Mouse (Mus musculus) heart, postnatal 14 days (tissue): ENCODE results near the gene Ccdc85c. TPM values are rescaled to one million over a fixed set of nuclear protein-coding genes. Genes with fewer than 3 reads are reported as not detected.

Experiments
- DNase-seq, 2 experiments: peaks; one replicate each; pipeline ENCODE4 v3.0.0; 2021 to 2022
- intact Hi-C: fragments of 180-260 bp; cut with DNase I; formaldehyde crosslinking; loops from one replicate; pipeline ENCODE4 v1.15.1; 2025
- total RNA-seq, 2 experiments: library from RNA; stranded (reverse); gene quantifications; 2 replicates each; pipeline ENCODE4 v1.2.3; 2021

The Ccdc85c gene
- total RNA-seq, 2 experiments from 2014 or later = 33.2 to 35.2 TPM

DNA sequence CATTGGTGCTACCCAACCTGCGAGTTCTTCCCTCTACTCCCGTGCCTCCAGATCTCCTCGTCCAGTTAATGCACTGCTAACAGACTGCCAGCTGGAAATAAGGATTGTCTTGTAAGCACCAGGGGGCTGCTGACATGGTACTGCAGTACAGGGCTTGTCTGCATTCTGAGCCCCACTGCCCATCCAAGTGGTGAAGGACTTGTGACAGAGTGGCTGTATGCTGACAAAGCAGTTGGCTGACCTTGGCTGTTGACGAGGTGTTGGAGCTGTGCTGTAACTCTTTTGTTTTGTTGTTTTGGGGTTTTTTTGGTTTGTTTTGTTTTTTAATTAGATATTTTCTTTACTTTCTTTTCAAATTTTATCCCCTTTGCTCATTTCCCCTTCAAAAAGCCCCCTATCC is 76.8 kb downstream of the Ccdc85c start:
- intact Hi-C loops = no loop called here
- DNase-seq = no peak

DNA sequence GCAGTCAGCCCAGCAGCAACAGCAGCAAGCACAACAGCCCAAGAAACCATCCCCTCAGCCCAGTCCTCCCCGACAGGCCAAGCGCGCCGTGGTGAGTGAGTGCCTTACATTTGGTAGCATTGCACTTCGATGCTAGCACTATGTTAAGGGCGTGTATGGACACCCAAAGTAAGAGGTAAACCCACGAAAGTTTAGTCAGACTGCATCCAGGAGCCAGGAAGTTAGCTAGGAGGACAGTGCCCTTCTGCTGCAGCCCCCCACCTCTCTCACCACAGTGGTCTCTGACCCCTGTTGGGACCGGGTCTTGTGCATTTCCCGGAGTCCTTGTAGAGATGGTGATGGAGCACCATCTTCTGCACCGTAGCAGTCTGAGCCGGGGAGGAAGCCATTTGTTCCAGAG is 79.5 kb downstream of the Ccdc85c start:
- intact Hi-C loops = no loop called here
- no peak for DNase-seq

DNA sequence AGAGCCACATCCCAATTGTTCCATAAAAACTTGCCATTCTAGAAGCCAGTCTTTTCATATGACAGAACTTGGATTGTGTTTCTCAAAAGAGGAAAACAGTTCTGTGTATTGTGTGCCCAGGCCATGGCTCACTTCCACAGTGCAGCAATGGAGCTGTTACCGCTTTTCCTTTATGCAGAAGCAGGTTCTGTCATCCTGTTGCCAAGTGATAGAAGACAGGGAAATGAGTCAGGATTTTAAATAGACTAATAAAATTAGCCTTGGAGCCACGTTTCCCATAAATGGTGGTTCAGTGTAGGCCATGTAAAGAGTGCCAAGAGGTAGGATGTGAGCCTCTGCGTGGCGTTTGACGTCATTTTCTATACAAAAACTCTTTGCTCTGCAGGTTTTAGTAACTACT is 81.3 kb downstream of the Ccdc85c start:
- DNase-seq = no peak
- intact Hi-C loops = no loop called here

DNA sequence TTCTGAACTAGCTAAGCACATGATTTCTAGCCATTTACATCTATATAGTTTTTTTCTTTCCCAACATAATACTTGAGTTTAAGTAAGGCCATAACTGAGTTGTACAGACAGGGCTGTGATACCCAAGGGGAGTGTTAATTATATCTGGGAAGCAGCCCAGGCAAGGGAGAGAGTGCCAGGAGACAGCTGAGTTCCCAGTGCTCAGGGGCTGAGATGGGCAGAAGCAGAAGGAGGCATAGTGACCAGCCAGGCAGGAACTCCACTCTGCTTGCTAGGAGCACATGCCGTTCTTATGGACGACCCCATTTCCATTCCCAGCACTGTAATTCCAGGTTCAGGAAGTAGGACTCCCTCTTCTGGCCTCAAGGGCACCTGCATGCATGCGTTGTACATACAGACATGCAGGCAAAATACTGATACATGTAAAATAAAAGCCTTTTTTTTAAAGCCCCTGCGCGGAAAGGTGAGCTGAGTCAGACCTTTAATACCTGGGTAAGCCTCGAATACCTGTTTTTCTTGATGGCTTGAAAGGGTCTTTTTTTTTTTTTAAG is 87.6 kb downstream of the Ccdc85c start:
- intact Hi-C loops = no loop called here
- DNase-seq = no peak

DNA sequence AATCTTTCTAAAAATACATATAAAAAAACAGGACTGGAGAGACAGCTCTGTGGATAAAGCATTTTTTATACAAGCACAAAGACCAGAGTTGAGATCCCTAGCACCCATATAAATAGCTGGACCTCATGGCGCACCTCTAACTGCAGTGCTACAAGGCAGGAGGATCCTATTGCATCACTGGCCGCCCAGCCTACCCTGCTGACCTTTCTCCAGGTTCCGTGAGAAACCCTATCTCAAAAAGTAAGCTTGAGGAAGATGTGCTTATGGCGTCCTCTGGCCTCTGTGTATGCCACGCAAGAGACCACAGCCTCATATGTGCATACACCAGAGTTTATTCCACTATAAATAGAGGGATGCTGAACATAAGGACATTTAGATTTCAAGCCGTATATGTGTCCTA is 93.5 kb downstream of the Ccdc85c start:
- DNase-seq = no peak
- intact Hi-C loops = no loop called here

DNA sequence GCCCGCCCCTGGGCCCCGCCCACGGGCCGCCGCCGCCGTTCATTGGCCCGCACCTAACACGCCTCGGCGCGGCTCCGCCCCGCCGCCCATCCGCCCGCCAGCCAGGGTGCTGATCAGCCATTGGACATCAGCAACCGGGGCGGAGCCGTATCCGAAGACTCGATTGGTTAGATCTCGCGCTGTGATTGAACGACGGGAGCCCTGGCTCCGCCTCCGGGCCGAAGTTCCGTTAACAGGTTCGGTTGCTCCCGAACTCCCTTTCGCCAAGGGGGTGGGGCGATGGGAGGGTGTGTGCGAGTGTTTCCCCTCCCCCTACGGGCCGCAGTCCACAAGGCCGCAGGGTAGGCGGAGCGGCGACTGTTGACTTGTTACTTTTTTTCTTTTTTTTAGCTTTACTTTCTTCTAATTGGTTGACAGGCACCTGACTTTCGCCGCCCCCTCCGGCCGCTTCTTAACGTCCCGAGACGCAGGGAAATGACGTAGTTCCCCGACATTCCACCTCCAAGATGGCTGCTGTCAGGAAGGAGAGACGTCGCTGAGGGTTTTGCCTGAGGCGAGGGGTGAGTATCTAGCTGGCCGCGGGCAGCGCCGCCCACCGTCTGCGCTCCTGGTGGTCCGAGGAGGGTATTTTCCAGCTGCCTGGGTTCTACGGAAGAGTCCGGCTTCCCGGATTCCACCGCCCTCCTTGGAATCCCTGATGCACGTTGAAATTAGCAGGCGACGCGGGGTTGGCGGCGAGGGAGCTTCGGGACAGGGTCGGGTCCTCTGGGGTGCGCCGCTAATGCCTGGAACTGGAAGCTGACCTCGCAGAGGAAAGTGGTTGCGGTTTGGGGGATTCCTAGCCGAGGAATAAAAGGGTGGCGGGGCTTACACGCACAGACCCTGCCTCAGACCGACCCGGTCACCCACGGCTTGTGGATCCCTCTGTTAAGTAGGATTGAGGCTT is 95.6 kb downstream of the Ccdc85c start, which contains the start of gene Ccnk:
Gene Ccnk, plus strand, starts transcription at position 259 of the 946 bp plus-strand sequence.
- peak; percentile 98 for DNase-seq
- intact Hi-C loops = loop anchor here (10.0 kb wide), 1 partner anchor 615 kb away; the partner anchor contains the start of gene Yy1

DNA sequence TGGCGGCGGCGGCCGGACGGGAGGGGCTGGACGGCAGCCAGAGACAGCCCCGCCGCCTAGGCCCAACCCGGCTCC is 96.1 kb downstream of the Ccdc85c start, which contains the start of gene Setd3:
Gene Setd3, minus strand, starts transcription at position 69 of the 75 bp plus-strand sequence.
- intact Hi-C loops = loop anchor here (10.0 kb wide), 1 partner anchor 616 kb away; the partner anchor contains the start of gene Yy1
- DNase-seq = no peak

DNA sequence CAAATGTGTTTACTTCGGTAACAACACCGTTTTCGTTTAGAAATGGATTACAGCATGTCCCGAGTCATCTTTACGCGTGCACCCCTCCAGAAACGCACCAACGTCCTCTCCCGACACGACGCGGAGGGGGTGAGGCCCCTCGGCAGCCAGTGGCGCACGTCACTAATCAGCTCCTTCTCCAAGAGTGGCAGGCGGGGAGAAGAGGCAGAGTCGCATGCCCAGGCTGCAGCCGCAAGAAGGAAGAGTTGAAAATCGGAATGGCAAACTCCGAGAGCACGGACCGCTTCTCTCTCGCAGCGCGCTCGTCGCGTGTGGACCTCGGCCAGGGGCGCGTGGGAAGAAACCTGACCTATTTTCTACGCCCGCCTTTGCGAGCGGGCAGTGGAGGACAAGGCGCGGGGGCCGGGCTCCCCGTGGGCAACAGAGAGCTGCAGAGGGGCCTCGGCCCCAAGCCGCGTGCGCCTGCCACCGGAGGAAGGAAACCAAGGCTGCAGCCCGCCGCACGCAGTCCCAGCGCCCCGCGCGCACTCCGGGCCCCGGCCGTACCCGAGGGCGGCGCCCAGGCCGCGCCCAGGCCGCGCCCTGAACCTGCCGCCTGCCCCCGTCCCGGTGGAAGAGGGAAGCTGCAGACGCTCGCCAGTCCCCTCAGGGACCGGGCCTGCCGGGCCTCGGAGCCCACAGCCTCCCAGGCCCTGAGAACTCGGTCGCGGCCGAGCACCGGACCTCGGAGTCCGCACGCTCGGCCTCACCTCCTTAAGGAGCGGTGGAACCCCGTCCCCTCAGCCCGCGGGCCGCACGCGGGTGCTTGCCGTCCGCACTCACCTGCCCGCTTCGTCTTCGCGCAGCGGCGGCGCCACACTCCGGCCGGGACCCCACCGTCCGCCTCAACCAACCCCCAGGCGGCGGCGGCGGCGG is 96.6 kb downstream of the Ccdc85c start:
- peak; percentile 54 to 58 for DNase-seq
- intact Hi-C loops = loop anchor here (10.0 kb wide), 1 partner anchor 616 kb away; the partner anchor contains the start of gene Yy1

DNA sequence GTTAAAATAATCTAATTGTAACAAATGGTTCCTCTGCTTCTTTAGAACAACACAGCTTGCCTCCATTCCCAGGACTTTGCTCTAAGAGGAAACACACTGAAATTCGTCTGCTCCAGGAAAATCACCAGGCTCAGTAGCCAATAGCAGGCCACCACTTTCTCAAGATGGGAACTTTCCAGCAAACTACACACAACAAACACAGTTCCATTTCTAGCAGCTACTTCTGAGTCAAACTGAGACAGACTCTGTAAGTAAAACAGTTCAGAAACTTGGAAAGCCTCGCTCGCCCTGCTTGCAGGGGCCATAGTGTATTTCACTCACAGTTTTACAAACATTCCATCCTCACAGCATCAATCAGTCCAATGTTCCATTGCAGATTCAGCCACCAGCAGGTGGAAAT is 98.9 kb downstream of the Ccdc85c start:
- intact Hi-C loops = loop anchor here (10.0 kb wide), 1 partner anchor 618 kb away; the partner anchor contains the start of gene Yy1
- DNase-seq = no peak

DNA sequence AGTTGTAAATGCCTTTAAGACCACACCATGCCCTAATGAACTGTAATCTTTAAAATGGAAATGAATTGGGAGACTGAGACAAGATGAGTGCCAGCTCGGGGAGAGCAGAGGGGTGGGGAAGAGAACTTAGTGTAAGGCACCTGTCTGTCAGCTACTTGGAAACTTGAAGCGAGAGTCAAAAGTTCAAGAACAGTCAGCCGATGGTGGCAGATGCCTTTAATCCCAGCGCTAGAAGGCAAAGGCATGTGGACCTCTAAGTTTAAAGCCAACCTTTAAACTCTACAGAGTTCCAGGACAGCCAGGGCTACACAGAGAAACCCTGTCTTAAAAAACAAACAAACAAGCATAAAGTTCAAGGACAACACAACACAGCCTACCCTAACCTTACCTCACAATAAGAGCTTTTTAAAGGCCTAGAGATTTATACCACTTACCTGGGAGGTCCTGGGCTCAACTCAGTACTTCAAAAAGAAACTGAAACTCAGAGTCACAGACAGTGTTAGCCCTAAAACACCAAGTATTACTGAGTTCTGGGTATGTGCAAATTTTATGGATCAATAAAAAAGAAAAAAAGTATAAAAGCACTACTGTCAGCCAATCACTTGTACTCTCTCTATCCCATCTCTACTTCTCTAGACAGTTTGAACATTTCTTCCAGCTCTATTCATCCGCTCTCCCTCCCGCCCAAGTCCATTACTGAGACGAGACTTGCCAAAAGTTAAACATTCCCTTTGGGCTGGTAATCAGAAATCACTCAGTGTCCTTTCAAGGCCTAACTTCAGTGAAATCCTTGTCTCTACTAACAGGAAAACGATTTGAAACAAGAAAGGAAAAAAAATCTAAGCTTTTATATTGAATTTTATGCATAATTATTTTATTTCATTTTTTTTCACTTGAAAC is 100.4 kb downstream of the Ccdc85c start:
- intact Hi-C loops = loop anchor here (10.0 kb wide), 1 partner anchor 620 kb away; the partner anchor contains the start of gene Yy1
- no peak for DNase-seq

DNA sequence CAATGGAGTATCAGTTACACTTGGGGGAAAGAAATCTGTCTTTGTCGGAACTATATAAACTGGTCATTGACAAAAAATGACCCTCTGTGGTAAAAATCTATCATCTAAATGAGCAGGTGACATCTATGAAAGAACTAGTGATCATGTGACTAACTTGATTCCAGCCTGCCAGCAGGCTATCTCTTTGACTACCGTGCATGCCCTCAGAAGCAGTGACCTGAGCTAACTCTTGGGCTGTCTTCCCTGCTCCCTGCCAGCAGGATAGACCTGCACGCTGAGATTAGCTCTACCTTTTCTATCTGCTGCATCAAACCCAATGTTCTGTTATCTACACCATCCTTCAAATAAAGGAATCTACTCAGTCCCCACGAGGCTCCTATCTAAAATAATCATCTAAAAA is 102.6 kb downstream of the Ccdc85c start:
- intact Hi-C loops = loop anchor here (10.0 kb wide), 1 partner anchor 622 kb away; the partner anchor contains the start of gene Yy1

DNA sequence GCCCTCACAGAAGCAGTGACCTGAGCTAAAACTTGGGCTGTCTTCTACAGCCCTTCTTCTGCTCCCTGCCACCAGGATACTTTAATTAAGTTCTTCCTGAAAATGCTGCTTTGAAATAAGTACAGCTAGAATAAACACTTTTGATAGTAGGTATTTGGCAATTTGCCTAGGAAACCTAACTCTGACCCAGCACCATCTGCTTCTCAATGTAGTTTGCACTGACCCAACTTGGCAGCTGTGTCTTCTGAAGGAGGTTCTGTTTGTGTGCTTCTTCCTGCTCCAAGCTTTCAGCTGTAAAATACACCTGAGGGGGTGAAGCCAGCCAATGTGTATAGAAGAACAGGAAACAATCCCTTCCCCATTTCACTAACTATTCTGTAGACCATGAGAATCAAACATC is 103.9 kb downstream of the Ccdc85c start:
- DNase-seq = no peak
- intact Hi-C loops = loop anchor here (10.0 kb wide), 1 partner anchor 623 kb away; the partner anchor contains the start of gene Yy1

More for the DNA sequence above, 102.6 kb downstream of the Ccdc85c start:
- DNase-seq = no peak

DNA sequence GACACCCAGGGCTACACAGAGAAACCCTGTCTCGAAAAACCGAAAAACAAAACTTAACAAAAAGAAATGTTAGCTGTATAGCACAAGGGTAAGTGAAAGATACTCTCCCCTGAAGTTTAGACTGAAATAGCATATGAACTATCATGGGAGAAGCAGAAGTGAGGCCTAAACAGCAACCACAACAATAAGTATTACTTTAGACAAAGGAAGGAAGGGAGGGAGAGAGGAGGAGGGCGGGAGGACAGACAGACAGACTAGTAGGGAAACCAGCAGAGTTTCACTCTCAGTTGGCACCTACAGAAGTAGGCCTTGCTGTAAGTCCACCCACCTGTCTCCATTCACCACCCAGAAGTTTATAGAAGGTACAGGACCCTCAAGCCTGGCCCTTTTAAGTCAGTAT is 104.8 kb downstream of the Ccdc85c start:
- DNase-seq = no peak
- intact Hi-C loops = loop anchor here (10.0 kb wide), 1 partner anchor 624 kb away; the partner anchor contains the start of gene Yy1

DNA sequence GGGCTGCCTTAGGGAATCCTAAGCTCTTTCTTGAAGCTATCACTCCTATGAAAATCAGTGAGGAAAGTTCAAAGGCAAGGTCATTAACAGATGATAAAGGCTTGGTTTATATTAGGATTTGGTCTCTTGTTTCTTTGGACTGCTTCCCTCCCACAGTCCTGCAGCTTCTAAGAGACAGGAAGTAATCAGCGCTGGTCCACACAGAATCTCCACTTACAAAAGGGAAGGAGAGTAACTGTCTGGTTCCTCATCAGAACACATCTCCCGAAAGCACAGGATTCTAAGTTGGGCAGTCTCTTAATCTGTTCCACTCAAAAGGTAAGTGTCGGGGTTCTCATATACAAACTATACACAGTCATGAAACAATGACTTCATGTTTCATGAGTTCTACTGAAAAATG is 106.3 kb downstream of the Ccdc85c start:
- intact Hi-C loops = no loop called here
- no peak for DNase-seq

DNA sequence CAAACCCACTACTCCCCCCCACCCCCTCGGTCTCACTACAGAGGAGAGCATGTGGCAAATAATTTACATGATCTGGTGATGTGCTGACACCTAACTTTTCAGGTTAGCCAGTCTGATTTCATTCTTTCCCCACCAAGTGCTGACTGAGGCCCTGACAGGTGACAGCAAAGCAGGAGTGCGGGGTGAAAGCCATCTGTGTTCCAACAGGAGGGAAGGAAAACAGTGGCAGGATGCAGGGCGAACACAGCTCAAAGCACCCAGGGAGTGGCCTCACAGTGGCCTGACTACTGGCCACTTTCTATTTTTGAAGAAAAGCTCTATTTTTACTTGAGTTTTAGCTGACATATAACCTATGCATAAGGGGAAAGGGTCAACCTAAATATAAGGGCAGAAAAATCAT is 111.5 kb downstream of the Ccdc85c start:
- no peak for DNase-seq
- intact Hi-C loops = no loop called here

DNA sequence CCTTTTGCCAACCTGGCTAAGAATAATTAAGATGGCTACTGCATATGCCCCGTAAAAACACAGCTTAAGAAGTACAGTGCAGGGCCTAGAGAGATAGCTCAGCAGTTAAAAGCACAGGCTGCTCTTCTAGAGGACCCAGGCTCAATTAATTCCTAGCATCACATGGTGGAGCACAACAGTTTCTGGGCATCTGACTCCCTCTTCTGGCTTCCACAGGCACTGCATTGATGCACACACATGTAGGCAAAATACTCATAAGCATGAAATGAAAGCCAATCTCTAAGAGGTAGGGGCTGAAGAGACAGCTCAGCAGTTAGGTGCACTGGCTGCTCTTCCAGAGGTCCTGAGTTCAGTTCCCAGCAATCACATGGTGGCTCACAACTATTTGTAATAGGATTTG is 113.2 kb downstream of the Ccdc85c start:
- DNase-seq = peak in 1 of 2 experiments; percentile 12
- intact Hi-C loops = no loop called here

DNA sequence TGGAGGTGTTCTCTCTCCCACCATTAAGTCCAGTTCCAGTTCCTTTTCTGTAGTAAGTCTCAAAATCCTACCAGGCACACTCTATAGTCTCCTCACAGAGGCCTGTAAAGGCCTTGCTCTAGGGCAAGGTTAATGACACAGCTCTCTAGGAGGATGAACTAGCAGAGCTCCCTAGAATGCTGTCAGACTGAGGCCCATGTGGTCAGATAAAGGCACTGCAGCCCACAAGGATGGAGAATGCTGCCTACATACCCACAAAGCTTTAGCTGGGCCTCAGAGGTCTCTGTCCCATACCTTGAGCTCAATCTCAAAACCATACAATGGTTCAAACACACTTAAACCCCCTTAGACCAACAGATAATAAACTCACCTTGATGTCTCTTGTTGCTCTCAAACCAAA is 115.4 kb downstream of the Ccdc85c start:
- intact Hi-C loops = no loop called here
- DNase-seq = no peak
